Mouse (Mus musculus) megakaryocyte-erythroid progenitor cell, adult 5-6 weeks (primary cell): ENCODE measurements around the gene Filip1l. TPM values are rescaled to one million over a fixed set of nuclear protein-coding genes. Genes with fewer than 3 reads are reported as not detected.

Source experiments
- ATAC-seq: replicated peaks from 2 replicates; pipeline ENCODE4 v1.8.0; 2016; ENCODE audit warnings: mild to moderate bottlenecking, inconsistent platforms; ENCODE audit not compliant: severe bottlenecking, poor library complexity, low FRiP score, low TSS enrichment
- total RNA-seq, 2 experiments: library from RNA; stranded (forward) in 1 of 2; stranded (reverse) in 1 of 2; fragments of 200-1000, 215-1000 nt in 1 of 2; fragments of >200 nt in 1 of 2; fragmentation: Nextera tagmentation in 1 of 2; gene quantifications; 2 replicates each; pipeline ENCODE4 v1.2.3; 2014 to 2017

The Filip1l gene
- 0.52 and 2.0 TPM in 2 replicates for total RNA-seq (2014; fragmentation: Nextera tagmentation)
- 0.30 and 0.89 TPM in 2 replicates for total RNA-seq (2017)

DNA sequence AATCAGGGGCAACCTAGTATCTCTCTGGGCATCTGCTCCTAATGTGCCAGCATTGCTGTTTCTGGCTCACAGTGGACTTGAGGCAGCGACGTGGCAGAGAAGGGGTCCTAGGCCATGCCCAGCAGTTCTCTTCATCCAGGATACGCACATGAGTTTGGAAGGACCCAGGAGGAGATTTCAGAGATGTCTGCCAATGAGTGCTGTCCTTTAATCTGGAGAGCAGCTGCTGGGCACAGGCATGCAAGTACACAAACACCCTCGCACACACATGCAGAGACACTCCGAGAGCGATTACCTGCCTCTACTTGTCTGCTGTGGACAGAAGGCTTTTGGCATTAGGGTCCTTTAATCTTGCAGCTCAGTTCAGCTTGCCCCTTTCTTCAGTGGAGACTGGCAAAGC, at the start of gene Filip1l:
Gene Filip1l (plus strand): TSS at position 343 of the 400 bp plus-strand sequence.
- no peak for ATAC-seq

DNA sequence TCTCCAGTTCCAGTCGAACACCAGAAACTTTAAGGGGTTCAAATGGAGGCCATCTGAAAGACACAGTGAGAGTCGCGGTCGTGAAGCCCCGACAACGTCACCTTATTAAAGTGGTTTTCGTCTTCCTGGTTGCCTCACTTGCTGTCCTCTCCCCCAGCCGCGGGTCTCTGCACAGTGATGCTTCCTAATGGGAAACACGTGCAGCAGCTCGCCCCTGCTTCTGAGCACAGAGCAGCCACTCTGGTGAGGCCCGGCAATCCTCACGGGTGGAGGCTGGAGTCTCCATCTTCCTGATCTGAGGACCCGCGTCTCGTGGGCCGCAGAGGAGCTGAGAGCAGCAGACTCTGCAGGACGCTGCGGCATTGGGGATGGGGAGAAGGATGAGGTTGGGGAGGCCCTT, 49.2 kb upstream of the Filip1l start:
- no peak for ATAC-seq

DNA sequence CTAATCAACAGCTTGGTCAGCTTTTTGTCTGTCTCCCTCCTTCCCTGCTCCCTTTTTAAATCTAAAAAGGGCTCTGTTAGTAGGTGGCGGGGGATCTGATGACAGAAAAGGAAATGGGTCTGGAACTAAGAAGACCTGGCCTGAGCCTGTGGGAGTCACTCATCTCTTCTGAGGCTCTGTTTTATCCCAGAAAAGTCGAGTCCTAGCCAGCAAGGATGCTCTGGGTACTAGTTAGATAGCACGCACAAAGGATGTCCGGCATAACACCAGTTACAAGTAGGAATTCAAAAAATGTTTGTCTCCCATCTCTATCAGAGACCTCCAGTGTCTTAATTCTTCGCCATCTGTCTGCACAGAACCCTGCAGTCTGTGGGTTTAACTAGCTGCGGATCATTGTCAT, 47.4 kb upstream of the Filip1l start:
- no peak for ATAC-seq

DNA sequence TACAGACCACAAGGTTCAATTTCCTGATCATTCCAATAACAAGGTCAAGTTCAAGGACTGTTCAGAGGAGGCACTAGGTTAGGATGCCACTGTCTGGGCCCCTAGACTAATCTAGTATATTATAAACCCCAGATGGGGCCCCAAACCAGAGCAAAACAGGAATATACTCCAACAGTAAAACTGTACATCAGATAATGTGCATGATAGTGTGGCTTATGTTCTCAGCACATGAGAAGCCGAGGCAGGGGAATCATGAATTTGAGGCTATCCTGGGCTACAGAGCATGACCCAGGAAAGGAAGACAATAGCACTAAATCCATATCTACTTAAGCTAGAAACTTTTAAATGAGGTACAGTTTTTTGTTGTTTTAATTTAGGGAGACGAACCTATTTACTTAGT, 40.8 kb upstream of the Filip1l start:
- ATAC-seq: no peak

DNA sequence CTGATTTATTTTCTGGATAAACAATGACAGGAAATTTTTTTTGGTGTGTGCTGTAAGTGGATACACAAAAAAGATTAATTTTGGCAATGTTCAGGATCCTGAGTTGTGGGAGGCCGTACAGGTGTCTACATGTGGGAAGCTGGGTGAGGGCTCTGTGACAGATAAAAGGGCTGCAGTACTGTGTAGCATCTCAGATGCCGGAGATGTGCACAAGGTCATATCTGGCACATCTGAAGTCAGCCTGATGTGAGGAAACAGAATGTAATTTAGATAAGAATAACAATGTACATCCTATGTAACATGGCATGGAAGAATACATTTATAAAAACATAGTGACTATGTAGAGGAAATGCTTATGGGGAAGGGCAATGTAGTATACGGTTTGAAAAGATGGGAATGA, 39.4 kb upstream of the Filip1l start:
- no peak for ATAC-seq

DNA sequence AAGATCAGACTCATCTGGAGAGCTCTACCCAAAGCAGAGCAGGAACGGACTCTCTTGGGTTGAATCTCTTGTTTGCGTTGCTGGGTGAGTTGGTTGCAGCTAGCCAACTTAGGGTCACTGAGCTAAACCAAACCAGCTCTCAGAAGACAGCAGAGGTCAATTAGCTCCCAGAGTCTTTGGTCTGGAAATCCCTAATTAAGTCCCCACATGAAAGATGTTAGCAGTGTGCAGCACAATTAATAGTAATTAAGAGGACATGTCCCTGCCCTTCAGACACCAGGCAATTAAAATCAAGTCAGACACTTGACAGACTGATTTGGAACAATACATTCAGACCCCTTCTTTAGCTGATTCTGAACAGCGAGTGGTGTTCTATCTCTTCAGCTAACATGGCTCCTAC, 38.7 kb upstream of the Filip1l start:
- ATAC-seq: no peak

DNA sequence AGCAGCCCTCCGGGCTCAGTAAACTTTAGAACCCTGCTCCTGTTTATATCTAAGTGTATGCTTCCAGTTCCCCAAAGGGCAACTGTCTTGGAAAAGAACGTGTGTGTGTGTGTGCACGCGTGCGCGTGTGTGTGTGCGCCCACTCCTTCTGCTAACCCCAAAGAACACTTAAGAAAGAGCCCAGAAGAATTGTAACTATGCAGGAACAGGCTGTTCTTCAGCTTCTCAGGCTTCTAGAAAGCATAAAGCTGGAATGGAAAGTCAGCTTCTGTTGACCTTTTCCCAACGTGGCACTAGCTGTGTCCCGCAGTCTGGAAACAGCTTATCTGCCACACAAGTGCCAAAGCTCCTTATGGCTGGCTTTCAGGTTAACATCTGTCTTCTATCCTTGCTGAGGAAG, 37.9 kb upstream of the Filip1l start:
- no peak for ATAC-seq

DNA sequence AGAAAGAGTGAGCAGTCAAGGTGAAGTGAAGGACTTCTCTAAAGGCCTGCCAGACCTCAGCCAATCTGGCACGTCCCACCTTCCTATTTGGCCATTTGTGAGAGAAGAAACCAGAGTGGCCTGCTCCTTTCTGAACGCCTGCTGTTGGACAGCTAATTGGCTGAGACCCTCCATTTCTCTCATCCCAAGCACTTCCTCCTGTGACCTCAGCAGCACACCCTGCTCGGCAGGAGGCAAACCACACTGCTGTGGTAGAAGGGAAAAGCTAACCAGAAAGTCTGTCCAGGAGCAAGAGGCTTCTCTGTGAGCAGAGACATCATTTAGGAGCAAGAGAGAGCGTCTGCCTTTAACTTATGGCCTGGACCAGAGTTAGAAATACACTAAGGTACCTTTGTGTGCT, 35.8 kb upstream of the Filip1l start:
- no peak for ATAC-seq

DNA sequence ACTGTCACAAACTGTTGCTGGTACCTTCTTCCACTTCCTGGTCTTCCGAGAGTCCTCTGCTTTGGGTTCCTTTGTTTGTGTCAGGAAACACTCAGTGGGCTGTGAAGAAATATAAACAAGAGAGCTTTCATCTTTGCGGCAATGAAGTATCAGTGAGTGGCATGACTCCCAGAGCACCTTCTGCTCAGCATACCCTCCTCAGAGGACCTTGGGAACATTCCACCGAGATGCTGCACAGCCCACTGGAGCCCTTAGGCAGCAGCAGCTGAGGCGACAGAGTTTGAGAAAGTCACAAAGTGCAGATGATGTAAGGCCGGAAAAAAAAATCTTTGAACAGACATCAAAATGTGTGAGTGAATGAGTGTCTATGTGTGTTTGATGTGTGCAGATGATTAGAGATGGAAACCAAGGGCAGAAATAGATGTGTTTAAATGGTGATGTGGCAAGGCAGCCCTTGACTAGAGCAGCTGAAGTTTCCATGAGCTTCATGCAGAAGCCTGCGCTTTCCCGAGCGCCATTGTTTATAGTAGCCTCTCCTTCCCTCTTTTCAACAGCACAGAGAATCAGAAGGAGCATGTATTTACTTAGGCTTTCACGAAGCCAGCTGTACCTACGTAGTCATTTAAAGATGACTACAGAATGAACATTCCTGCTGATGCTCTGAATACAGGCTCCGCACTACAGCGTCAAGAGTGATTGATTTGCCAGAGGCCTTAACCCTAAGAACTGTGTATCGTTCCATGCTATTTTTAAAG, 34.8 kb upstream of the Filip1l start:
- ATAC-seq: no peak

DNA sequence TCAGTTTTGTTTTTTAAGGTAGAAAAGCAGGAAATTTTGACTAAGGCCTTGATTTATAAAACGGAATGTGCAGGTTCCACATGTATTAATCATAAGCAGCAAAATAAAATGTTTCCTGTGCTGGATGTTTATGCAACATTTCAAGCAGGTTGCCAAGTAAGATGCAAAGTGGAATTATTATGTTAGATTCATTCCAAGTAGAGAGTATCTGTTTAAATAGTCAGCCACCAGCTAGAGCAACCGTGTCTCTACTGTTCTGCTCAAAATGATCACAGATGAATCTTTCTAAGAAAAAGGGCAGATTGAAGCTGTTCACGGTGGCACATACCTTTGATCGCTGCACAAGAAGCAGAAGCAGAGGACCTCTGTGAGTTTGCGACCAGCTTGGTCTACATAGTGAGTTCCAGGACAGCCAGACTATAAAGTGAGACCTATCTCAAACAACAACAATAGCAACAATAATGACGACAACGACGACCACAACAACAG, 34.2 kb upstream of the Filip1l start:
- no peak for ATAC-seq

DNA sequence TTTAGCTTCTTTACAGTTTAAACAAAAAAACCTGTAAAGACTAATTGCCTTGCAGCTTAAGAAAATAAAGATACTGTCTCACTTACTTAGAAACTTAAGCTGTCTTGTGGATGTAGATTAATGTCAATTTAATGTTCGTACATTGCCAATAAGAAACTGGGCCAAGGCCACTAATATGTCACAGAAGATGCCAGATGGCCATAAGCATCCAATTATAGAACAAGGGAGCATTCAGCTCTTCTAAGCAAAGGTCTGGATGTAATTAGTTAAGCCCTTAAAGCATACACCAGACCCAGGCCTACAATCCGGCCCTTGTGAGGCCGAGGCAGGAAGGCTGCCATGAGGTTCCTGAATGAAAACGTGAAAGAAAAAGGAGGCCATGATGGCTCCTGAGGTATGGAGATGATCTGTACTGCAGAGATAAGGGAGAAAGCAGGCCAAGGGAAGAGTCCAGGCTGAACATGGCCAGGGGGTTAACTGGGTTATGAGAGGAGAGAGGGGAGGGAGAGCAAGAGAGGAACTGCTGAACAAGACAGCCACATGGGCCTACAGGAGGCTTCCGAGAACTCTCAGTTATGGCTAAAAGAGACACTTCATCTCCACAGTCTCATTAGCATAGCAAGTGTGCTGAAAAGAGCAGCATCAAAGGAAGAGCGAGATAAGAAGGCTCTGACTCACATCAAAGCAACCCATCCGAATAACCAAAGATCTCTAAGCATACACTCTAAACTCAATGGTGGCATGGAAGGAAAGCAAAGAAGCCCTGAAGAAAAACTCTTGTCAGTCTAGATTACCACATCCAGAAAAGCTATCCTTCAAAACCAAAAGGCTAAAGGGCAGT, 33.4 kb upstream of the Filip1l start:
- no peak for ATAC-seq

DNA sequence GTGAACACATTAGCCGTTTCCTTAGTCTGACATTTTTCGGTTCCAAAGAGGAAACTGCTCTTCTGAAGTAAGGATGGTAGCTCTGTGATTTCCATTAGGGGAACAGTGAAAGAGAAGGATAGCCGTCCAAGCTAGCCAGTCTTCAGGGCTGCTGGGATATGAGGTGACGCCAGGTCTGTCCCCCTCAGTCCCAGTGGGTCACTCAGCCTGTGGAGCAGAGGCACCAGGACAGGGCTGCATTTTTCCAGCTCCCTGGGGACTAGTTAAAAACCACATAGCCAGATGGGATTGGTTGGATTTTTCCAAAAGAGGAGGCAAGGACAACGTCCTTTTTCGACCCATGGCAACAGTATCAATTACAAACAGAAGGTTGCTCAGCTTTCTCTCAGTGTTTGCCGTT, 25.9 kb upstream of the Filip1l start:
- ATAC-seq: no peak

DNA sequence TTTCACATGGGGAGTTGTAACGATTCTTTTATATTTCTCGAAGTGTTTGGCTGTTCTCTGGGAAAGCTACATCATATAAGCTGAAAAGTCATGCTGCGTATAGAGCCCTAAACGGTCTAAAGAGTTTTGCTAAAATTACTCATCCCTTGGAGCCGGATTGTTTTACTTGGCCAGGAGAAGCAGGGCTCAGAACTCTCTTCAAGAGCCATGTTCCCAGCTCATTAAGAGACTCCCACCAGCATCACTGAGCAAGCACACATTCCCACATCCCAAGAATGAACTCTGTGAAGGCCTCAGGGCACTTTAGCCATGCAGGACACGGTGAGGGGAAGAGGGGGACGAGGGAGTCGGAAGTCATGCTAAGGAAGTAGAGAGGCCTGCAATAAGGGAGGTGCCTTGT, 23.9 kb upstream of the Filip1l start:
- ATAC-seq: no peak

DNA sequence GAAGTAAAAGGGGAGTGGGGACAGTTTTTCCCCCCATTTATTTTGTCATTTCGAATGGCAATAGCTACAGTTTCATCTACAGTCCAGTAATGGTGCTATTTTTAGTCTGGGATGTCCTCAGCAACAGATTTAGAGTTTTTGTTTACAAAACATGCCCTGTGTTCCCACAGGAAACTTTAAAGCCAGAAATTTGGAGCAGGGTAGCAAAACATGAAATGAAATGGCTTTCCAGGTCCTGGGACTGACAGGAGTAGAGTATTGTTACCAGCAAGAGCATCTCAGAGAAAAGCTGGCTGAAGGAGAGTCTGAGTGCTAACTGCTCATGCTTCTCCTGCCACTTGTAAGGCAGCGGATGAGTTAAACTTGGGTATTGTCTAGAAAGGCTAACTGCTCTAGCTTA, 22.8 kb upstream of the Filip1l start:
- no peak for ATAC-seq

DNA sequence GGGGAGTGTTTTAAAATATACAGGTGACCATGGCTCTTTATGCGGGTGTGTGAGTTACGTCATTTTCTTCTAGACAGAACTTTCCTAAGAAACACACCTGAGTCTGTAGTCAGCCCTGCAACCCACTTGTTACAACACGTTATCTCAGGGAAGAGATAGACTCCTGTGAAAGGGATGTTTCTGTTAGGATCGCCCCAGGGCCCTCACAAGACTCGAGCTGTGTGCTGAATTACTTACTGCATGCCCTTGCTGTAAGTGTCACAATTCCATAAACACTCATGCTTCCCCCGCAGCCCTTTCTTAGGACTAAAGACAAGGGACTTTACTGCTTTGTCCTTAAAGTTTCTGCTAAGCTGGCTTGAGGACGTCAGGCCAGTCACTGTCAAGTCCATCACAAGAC, 20.6 kb upstream of the Filip1l start:
- ATAC-seq: no peak

DNA sequence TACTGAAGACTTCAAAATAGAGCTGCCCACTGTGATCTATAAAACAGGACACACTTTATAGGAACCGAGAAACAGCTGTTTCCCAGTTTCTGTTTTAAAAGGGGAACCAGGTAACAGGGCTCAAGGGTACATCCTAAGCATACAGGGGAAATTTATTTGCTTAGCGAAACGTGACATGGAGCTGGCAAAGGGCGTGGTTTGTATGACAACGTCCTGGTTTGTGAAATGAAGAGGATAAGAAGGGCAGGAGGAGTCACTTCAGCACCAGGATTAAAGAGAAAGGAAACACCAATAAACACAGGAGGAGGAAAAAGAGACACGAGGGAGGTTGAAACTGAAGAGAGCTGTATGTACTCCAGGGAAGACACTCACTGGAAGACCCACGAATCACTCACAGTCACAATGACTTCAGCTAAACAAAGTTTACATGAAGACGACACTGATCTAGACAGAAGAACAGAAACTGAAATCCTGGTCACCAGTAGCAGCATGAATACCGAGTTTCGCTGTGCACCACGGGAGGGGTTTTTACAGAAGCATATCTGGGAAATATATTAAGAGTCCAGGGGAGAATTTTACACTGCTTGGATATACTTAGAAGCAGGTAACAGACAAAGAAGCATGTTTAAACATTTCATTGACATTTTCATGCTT, 16.0 kb upstream of the Filip1l start:
- ATAC-seq: peak; percentile 91

DNA sequence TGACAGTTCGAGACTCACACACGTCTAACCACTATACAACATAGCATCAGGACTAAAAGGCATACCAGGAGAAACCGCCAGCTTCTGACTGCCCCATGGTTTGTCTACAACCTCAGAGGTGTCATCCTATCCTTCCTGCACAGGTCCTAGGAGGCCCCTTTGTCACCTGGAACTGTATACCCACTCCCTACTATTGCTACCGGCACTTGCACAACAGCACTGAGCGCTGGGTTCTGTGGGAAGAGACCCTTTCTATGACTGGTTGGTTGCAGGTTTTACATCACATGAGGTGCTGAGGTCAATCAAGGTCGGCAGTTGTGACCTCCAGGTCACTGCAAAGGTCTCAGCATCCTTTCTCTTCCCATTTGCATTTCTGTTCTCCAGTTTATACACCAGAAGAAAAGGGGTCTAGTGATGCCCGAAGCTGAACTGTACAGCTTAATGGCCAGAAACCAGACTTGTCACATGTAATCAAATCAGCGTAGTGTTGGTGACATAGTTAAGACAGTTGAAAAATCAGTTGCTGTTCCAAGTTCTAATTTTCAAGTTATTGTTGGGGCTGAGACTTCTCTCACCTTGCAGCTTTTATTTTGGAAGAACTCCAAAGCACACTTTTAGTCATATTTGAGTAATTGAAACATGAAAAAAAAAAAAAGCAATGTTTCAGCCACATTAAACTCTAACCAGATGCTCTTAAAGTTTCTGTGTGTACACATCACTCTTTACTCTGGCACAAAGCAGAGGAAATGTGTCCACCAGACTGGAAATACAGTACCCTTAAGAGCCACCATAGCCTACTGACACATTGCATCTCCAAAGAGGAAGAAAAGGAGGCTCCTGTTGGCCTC, 12.9 kb upstream of the Filip1l start:
- ATAC-seq: no peak

DNA sequence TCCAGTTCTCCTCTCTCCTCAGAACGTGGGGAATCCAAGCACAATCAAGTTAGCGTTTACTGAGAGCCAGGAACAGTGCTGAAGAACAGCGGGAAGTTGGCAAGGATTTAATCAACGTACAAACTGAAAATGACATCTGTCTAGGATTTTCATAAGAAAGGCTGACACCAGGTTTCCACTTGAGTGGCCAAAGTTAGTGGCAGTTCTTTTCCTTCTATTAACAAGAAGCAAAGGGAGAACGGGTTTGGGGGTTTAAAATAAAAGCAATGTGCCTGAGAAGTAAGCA, 12.3 kb upstream of the Filip1l start:
- no peak for ATAC-seq

DNA sequence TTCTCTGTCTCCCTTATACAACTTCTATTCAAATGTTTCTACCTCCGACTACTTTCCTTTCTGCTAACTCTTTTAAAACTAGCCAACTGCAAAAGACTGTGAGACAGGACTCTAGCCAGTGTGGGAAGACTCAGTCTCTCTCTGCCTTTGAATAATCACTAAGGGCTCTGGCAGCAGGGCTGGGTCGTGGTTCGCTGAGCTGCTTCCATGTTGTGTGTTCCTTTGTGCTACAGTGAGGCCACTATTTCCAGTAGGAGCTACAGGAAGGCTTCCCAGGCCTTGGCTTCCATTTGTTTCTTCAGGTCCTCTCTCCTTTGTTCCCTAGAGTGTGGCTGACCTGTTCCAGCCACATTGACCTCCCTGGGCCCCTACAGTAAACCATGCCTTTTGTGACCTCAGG, 6.6 kb upstream of the Filip1l start:
- no peak for ATAC-seq

DNA sequence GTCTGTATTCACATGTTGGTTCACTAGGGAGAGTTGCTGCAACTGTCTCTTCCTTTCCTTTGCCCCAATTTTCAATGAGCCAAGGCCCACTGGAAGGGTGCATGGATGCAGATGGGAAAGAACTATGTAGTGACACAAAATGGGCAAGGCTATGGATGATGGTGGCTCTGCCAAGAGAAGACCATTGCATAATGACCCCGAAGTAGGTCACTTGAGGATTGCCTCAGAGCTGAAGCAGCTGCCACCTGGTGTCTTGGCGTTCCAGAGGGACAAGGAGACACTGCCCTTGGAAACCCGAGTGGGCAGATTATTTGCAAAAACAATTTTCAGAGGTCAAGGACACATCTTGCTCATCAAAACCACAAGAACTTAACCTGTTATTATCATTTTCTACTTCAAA, 3.9 kb upstream of the Filip1l start:
- ATAC-seq: no peak
